Mouse (Mus musculus): ENCODE measurements around the gene Tmem242.

Gene Tmem242

DNA sequence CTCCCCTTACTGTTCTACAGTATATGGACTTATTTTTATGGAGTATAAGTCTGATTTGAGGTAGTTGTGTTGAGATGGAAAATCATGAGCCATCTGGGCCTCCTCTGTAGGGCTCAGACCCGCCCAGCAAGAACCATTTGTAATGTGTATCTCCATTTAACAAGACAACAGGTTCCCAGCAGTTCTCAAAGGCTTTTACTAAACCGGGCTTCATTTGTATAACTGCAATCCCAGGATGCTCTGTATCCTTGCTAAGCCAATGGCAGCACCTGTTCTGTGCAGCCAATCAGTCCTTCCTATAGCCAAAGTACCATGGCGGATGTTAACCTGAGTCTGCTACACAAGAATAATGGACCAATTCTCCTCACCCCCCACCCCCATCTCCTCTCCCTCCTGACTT lies 23.5 kb downstream of the Tmem242 start:
- CTCF ChIA-PET: interaction anchor here (0.5 kb wide), 2 partner anchors 14 to 19 kb away, joined by 3 read pairs; no protein-coding TSS in a partner anchor

- CTCF ChIA-PET: interaction anchor here (0.5 kb wide), 1 partner anchor 427 kb away, joined by 3 read pairs; no protein-coding TSS in a partner anchor
Measured at GRCm38 (mm10) chr17:5414041-5414440, 26.0 kb downstream of the Tmem242 start.

GRCm38 (mm10) chr17:5413350-5413749 lies 26.7 kb downstream of the Tmem242 start:
- CTCF ChIA-PET: no interaction called here

GRCm38 (mm10) chr17:5412740-5413139 lies 27.3 kb downstream of the Tmem242 start:
- CTCF ChIA-PET: no interaction called here

DNA sequence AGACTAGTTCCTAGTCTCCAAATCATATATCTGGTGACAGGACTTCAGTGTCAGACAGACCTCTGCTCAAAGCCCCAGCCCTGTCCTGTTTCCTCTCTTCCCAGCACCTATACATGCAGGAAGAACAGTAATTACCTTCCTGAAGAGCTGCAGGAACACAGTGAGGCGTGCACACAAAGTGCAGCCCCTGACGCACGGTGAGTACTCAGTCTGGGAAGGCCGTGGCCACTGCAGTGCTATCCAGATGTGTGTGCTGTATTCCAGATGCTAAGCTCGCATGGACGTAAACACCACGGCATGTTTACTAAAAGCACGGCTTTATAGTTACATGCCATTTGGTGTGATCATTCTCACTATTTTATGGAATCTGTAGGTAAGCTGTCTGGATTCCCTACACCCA lies 27.8 kb downstream of the Tmem242 start:
- CTCF ChIA-PET: no interaction called here

GRCm38 (mm10) chr17:5411205-5411604 lies 28.9 kb downstream of the Tmem242 start:
- CTCF ChIA-PET: interaction anchor here (0.6 kb wide), 1 partner anchor 913 kb away, joined by 3 read pairs; no protein-coding TSS in a partner anchor

GRCm38 (mm10) chr17:5410336-5410735 lies 29.7 kb downstream of the Tmem242 start:
- CTCF ChIA-PET: no interaction called here

DNA sequence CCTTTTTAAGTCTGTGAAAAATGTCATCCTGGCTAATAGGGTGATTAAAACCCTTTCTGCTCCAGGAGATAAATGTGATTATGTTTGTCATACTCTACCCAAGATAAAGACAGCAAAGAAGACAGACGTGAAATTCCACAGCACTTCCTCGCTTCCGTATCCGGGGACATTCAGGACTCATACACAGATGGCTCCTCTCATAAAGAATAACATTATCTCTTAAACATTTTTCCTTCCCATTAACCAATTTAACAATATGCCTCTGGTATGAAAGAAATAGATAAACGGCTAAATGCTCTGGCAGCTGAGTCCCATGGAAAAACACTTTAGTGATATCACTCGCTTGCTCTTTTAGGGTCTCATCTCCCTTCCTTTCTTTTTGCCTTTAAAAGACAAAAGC lies 33.0 kb downstream of the Tmem242 start:
- CTCF ChIA-PET: no interaction called here

- CTCF ChIA-PET: no interaction called here
Measured at GRCm38 (mm10) chr17:5406566-5406965, 33.5 kb downstream of the Tmem242 start.

DNA sequence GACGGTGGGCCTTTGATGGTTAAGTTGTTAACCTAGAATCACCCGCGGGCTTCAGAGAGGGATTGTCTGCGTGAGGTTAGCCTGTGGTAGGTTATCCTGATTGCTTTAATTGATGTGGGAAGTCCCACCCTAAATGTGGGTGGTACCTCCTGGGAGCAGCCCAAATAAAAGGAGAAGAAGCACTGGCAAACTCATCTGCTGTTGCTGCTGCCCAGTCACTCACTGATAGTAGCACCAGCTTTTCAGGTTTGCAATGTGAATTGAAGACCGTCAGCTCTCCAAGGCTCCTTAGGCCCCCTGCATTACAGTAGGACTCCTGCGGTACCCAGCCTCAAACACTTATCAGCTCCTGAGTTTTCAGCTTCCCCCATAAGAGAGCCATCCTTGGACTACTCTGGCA lies 36.2 kb downstream of the Tmem242 start:
- CTCF ChIA-PET: no interaction called here

- CTCF ChIA-PET: interaction anchor here (0.7 kb wide), 4 partner anchors 13 to 168 kb away, joined by 3 to 5 read pairs (median 4); no protein-coding TSS in a partner anchor
Measured at GRCm38 (mm10) chr17:5402624-5403023, 37.4 kb downstream of the Tmem242 start.

DNA sequence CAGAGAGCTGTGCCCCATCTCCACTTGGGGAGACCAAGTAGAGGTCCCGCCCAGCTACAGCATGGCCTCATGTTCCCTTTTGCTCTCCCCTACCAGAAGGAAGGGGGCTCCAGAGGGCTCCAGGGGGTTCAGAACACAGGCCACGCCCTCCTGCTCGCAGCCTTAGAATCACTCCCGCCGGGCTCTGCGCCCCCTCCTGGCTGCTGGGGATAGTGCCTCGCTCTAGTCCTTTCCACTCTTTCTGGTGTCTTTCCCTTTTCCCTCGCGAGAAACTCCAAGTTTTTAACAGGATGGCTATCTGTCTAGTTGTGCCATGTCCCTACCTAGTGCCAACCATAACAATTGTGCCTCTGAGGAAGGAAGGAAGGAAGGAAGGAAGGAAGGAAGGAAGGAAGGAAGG lies 38.0 kb downstream of the Tmem242 start:
- CTCF ChIA-PET: interaction anchor here (0.7 kb wide), 4 partner anchors 14 to 168 kb away, joined by 3 to 5 read pairs (median 4); no protein-coding TSS in a partner anchor

- CTCF ChIA-PET: no interaction called here
Measured at GRCm38 (mm10) chr17:5401288-5401687, 38.8 kb downstream of the Tmem242 start.

GRCm38 (mm10) chr17:5400435-5401090 lies 39.5 kb downstream of the Tmem242 start:
- CTCF ChIA-PET: no interaction called here

DNA sequence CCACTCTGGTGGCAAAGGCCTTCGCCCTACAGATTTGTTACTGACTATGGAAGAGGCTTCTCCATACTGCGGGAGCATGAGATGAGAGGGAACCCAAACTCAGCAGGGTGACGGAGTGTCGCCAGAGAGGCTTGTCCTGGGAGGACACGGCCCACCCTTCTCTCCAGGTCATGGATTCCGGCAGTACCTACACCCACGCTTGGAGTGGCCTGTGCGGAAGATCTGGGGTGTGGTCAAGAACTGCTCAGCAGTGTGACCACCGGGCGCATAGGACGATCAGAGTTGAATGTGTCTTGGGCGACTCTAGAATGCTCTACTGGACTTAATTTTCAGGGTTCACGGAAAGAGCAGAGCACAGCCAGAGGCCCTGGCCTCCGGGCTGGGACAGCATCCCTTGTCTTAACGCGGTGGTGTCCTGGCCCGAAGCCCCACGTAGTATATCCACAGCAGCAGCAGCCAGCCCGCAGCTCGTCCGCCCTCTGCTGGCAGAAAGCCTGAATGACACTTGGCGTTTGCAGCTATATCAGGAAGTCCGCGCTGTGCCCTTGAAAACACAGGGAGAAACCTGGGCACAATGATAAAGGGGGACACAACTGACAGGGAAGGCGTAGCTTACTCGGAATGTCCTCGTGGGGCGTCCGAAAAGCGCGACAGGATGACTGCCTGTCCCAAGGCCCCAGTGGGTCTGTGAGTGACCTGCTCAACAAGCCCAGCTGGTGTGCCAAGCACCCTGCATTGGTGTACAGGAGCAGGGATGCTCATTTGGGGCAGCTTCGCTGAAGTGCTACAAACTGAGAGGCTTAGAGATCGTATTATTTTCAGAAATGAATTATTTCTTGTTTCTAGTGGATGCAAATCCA lies 42.7 kb downstream of the Tmem242 start:
- CTCF ChIA-PET: interaction anchor here (0.5 to 0.7 kb wide), 3 partner anchors 74 to 284 kb away, joined by 3 to 4 read pairs (median 3); no protein-coding TSS in a partner anchor

DNA sequence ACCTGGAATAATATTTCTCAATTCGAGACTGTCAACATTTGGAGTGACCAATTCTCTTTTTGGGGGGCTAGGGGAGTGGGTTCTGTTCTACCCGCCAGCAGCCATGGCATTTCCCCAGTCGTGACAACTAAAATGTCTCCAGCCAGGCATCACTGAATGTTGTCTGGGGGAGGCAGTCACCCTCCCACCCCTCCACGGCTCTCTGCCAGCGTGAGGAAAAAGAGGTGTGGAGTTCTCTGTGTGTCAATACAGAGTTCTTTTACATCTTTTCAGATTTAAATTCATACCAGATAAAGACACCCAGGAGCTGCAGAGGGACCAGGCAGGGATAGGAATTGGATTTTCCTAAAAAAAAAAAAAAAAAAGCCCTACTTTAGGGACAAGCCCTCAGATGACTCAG lies 43.8 kb downstream of the Tmem242 start:
- CTCF ChIA-PET: interaction anchor here (0.6 kb wide), 1 partner anchor 42 kb away, joined by 5 read pairs; no protein-coding TSS in a partner anchor

DNA sequence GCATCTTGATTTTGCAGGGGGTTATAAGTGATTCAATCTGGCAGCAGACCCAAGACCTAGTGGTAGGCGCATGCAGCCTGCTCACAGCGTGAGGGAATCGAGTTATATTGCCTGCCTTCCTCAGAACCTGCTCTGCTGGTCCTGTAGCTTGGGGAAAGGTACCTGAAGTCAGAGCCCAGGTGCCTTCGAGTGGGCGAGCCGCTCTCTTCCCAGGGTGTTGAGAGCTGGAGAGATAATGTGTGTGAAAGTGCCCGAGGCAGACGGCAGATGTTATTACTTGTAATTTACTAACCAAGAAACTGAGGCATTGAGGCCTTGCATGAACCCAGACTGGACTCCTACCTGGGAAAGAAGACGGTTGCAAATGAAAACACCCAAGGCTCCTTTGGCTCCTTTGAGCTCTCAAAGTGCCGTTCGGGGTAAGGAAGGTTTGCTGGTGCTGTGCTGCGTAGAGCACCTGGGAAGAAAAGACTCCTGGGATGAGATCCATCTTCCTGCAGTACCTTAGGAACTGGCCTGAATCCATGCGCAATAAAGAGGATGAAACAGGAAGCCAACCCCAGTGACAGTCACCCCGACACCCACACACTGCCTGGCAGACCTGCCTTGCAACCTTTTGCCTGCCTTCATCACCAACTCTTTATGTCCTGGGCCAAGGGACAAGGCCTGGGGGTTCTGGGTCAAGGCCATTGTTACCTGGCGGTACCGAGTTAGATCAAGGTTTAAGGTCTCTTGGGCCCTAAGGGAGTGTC lies 44.4 kb downstream of the Tmem242 start:
- CTCF ChIA-PET: interaction anchor here (0.5 to 0.6 kb wide), 2 partner anchors 41 to 614 kb away, joined by 3 to 5 read pairs; no protein-coding TSS in a partner anchor

DNA sequence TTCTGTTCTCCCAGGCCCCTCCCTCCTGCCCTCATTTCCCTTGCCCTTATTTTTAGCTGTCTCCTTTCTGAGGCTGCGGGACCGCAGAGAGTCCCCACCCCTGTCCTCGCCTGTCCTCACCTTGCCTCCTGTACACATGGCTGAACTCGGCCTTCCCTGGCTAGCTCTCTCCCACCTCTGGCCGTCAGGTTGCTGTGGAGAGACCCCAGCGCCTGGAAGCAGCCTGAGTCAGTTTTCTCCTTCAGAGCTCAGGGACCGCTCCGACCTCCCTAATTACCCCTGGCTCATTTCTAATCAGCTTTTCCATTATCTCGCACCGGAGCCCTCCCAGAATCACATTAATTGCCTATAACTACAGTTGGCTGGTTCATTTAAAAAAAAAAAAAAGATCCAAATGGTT lies 49.4 kb downstream of the Tmem242 start:
- CTCF ChIA-PET: no interaction called here

- CTCF ChIA-PET: no interaction called here
Measured at GRCm38 (mm10) chr17:5388351-5388750, 51.7 kb downstream of the Tmem242 start.

DNA sequence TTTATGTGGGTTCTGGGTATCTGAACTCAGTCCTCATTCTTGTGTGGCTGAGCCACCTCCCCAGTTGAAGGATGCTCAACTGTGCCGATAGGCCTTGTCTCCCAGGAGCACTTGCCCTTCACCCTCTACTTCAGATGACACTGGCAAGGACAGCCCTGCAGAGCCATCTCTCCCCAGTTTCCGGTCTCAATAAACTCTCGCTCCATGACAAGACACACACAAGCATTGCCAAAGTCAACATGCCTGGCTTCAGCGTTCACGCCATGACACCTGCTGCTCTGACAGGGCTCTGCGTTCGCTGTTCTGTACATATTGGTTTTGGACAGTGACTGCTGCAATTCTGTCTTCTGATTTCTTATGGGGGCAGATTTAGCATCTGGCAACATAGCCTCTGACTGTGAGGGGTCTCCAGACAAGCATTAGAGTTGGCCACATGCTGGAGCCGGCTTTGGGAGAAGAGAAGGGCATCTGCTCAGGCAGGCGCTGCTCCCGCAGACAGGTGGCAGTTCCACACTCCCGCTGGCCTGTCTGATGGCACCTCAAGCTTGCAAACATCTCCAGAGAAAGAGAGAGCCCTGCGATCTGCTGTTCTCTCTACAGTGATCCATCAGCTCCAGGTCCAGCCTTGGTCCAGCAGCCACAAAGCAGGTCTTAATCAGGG lies 53.0 kb downstream of the Tmem242 start:
- CTCF ChIA-PET: no interaction called here

GRCm38 (mm10) chr17:5385694-5386093 lies 54.4 kb downstream of the Tmem242 start:
- CTCF ChIA-PET: interaction anchor here (0.6 kb wide), 1 partner anchor 62 kb away, joined by 3 read pairs; no protein-coding TSS in a partner anchor
